Mouse (Mus musculus) mature B cell (primary cell): ENCODE results near the gene Actl6b.

ENCODE experiments used
- in situ Hi-C: fragments of 300-500 bp; cut with MboI; formaldehyde crosslinking; loops from 2 replicates; pipeline ENCODE4 v1.14.3; 2019

Gene Actl6b

GRCm38 (mm10) chr5:137562965-137563364 is 9.6 kb downstream of the Actl6b start:
- in situ Hi-C loops = no loop called here

GRCm38 (mm10) chr5:137565744-137566143 is 12.4 kb downstream of the Actl6b start:
- in situ Hi-C loops = no loop called here

GRCm38 (mm10) chr5:137566416-137566815 is 13.1 kb downstream of the Actl6b start:
- in situ Hi-C loops = no loop called here

GRCm38 (mm10) chr5:137568223-137568798 is 15.0 kb downstream of the Actl6b start:
- in situ Hi-C loops = no loop called here

GRCm38 (mm10) chr5:137569031-137569430 is 15.7 kb downstream of the Actl6b start:
- in situ Hi-C loops = no loop called here

GRCm38 (mm10) chr5:137569665-137570064 is 16.3 kb downstream of the Actl6b start, which contains the start of gene Tfr2:
Gene Tfr2, plus strand, starts transcription at chr5:137569840.
- in situ Hi-C loops = no loop called here

- in situ Hi-C loops = no loop called here
These were observed 16.9 kb downstream of the Actl6b start for GRCm38 (mm10) chr5:137570181-137570580.

GRCm38 (mm10) chr5:137570691-137571586 is 17.6 kb downstream of the Actl6b start:
- in situ Hi-C loops = no loop called here

- in situ Hi-C loops = no loop called here
These were observed 21.2 kb downstream of the Actl6b start for GRCm38 (mm10) chr5:137574470-137574901.

- in situ Hi-C loops = no loop called here
These were observed 26.9 kb downstream of the Actl6b start for GRCm38 (mm10) chr5:137580246-137580645.

- in situ Hi-C loops = no loop called here
These were observed 29.4 kb downstream of the Actl6b start for GRCm38 (mm10) chr5:137582702-137583101.

- in situ Hi-C loops = no loop called here
These were observed 30.4 kb downstream of the Actl6b start for GRCm38 (mm10) chr5:137583670-137584169.

GRCm38 (mm10) chr5:137584976-137585375 is 31.7 kb downstream of the Actl6b start:
- in situ Hi-C loops = no loop called here

- in situ Hi-C loops = no loop called here
These were observed 37.2 kb downstream of the Actl6b start for GRCm38 (mm10) chr5:137590507-137590906.

- in situ Hi-C loops = no loop called here
These were observed 42.6 kb downstream of the Actl6b start for GRCm38 (mm10) chr5:137595921-137596320.

- in situ Hi-C loops = no loop called here
These were observed 43.4 kb downstream of the Actl6b start for GRCm38 (mm10) chr5:137596601-137597261.

GRCm38 (mm10) chr5:137597625-137598024 is 44.3 kb downstream of the Actl6b start:
- in situ Hi-C loops = no loop called here

- in situ Hi-C loops = no loop called here
These were observed 44.9 kb downstream of the Actl6b start for GRCm38 (mm10) chr5:137598100-137598826.

GRCm38 (mm10) chr5:137599600-137599999 is 46.3 kb downstream of the Actl6b start:
- in situ Hi-C loops = no loop called here

GRCm38 (mm10) chr5:137600281-137600618 is 46.9 kb downstream of the Actl6b start:
- in situ Hi-C loops = no loop called here

GRCm38 (mm10) chr5:137600619-137601364 is 47.5 kb downstream of the Actl6b start, which contains the start of gene Mospd3:
Gene Mospd3, minus strand, starts transcription at chr5:137601058.
- in situ Hi-C loops = no loop called here
